Mouse (Mus musculus): ENCODE measurements at regions not wholly inside any gene's neighbourhood (a gene's known extent, or its start where the extent isn't known, plus 50 kb on each side); places are given as distances from the start of the nearest gene placed in this dataset.

- Histone ChIP-seq H3K4me1 (ENCODE audit: control insufficient read depth, insufficient read depth, low read length) (no peaks in the 10 kb centered on the region), H3K4me3 (ENCODE audit: insufficient read depth, low read depth, low read length) (no peak overlapping the region), H3K27me3 (ENCODE audit: control insufficient read depth, insufficient read depth, low read length) (peaks cover 6% of the 10 kb centered on the region; the same call in 1 of the 2 replicates), H3K9ac (ENCODE audit: low read depth, low read length) (no peak overlapping the region), H3K27ac (replicated peaks; ENCODE audit: insufficient read depth, low read depth, low read length) (no peak overlapping the region), H3K36me3 (ENCODE audit: control insufficient read depth, insufficient read depth, low read length) (no peaks in the 10 kb centered on the region), H3K79me2 (ENCODE audit: control insufficient read depth, insufficient read depth, low read length) (no peaks in the 10 kb centered on the region)
- DNase-seq (ENCODE audit: extremely low read depth, low read depth, low spot score) = no peak
- no peak for TF ChIP-seq CTCF (IDR thresholded peaks at IDR 0.05; ENCODE audit: low read depth, low read length)
- no peak for TF ChIP-seq POLR2A (IDR thresholded peaks at IDR 0.05; ENCODE audit: extremely low read depth, insufficient read depth, low read length)
- 86% methylated on average over 2 of the region's 2 CpGs for WGBS
Observed at GRCm38 (mm10) chr13:94646326-94646725, 142.4 kb upstream of the Tbca start.

- H3K27me3 ChIP-seq (ENCODE audit: control insufficient read depth, insufficient read depth, low read length) = peaks cover 6% of the 10 kb centered on the region; the same call in 1 of the 2 replicates
- no peaks in the 10 kb centered on the region for H3K36me3 ChIP-seq (ENCODE audit: control insufficient read depth, insufficient read depth, low read length)
- no peaks in the 10 kb centered on the region for H3K4me1 ChIP-seq (ENCODE audit: control insufficient read depth, insufficient read depth, low read length)
- 52% methylated on average over 12 of the region's 12 CpGs for WGBS
- no peak overlapping the region for H3K27ac ChIP-seq (replicated peaks; ENCODE audit: insufficient read depth, low read depth, low read length)
- H3K9ac ChIP-seq (ENCODE audit: low read depth, low read length) = no peak overlapping the region
- DNase-seq (ENCODE audit: extremely low read depth, low read depth, low spot score) = no peak
- no peak for TF ChIP-seq CTCF (IDR thresholded peaks at IDR 0.05; ENCODE audit: low read depth, low read length)
- TF ChIP-seq POLR2A (IDR thresholded peaks at IDR 0.05; ENCODE audit: extremely low read depth, insufficient read depth, low read length) = no peak
- no peaks in the 10 kb centered on the region for H3K79me2 ChIP-seq (ENCODE audit: control insufficient read depth, insufficient read depth, low read length)
- H3K4me3 ChIP-seq (ENCODE audit: insufficient read depth, low read depth, low read length) = no peak overlapping the region
Observed at GRCm38 (mm10) chr13:94646781-94647555, 141.7 kb upstream of the Tbca start.

- no peak overlapping the region for H3K4me3 ChIP-seq (ENCODE audit: insufficient read depth, low read depth, low read length)
- H3K27me3 ChIP-seq (ENCODE audit: control insufficient read depth, insufficient read depth, low read length) = peaks cover 6% of the 10 kb centered on the region; the same call in 1 of the 2 replicates
- no peak for DNase-seq (ENCODE audit: extremely low read depth, low read depth, low spot score)
- no peak overlapping the region for H3K9ac ChIP-seq (ENCODE audit: low read depth, low read length)
- no peaks in the 10 kb centered on the region for H3K79me2 ChIP-seq (ENCODE audit: control insufficient read depth, insufficient read depth, low read length)
- no peak for TF ChIP-seq POLR2A (IDR thresholded peaks at IDR 0.05; ENCODE audit: extremely low read depth, insufficient read depth, low read length)
- no peak for TF ChIP-seq CTCF (IDR thresholded peaks at IDR 0.05; ENCODE audit: low read depth, low read length)
- H3K36me3 ChIP-seq (ENCODE audit: control insufficient read depth, insufficient read depth, low read length) = no peaks in the 10 kb centered on the region
- H3K27ac ChIP-seq (replicated peaks; ENCODE audit: insufficient read depth, low read depth, low read length) = no peak overlapping the region
- H3K4me1 ChIP-seq (ENCODE audit: control insufficient read depth, insufficient read depth, low read length) = no peaks in the 10 kb centered on the region
- 73% methylated on average over 5 of the region's 5 CpGs for WGBS
Observed at GRCm38 (mm10) chr13:94647566-94647965, 141.1 kb upstream of the Tbca start.

DNA sequence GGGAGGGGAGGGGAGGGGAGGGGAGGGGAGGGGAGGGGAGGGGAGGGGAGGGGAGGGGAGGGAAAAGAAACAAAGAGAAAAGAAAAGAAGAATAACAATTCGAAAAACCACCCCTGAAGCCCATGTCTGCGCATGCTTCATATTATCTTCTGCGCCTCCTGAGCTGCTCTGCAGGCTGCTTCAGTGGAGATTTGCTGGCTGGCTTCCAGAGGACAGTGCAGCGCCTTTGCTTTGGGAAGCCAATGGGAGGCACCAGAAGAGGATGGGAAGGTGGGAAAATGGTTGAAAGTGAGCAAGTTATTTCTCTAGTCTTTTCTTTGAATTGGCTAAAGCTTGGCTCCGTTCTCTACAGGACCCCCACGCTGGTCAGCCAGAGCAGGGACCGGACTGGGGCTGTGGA, 137.8 kb upstream of the Tbca start:
- no peak overlapping the region for H3K27ac ChIP-seq (replicated peaks; ENCODE audit: insufficient read depth, low read depth, low read length)
- no peak for DNase-seq (ENCODE audit: extremely low read depth, low read depth, low spot score)
- H3K27me3 ChIP-seq (ENCODE audit: control insufficient read depth, insufficient read depth, low read length) = peaks cover 4% of the 10 kb centered on the region; the same call in 1 of the 2 replicates
- no peak overlapping the region for H3K9ac ChIP-seq (ENCODE audit: low read depth, low read length)
- H3K4me1 ChIP-seq (ENCODE audit: control insufficient read depth, insufficient read depth, low read length) = no peaks in the 10 kb centered on the region
- no peak overlapping the region for H3K4me3 ChIP-seq (ENCODE audit: insufficient read depth, low read depth, low read length)
- TF ChIP-seq POLR2A (IDR thresholded peaks at IDR 0.05; ENCODE audit: extremely low read depth, insufficient read depth, low read length) (no peak), CTCF (IDR thresholded peaks at IDR 0.05; ENCODE audit: low read depth, low read length) (no peak)
- H3K79me2 ChIP-seq (ENCODE audit: control insufficient read depth, insufficient read depth, low read length) = no peaks in the 10 kb centered on the region
- whole genome bisulfite sequencing = 78% methylated on average over 7 of the region's 7 CpGs
- H3K36me3 ChIP-seq (ENCODE audit: control insufficient read depth, insufficient read depth, low read length) = no peaks in the 10 kb centered on the region

DNA sequence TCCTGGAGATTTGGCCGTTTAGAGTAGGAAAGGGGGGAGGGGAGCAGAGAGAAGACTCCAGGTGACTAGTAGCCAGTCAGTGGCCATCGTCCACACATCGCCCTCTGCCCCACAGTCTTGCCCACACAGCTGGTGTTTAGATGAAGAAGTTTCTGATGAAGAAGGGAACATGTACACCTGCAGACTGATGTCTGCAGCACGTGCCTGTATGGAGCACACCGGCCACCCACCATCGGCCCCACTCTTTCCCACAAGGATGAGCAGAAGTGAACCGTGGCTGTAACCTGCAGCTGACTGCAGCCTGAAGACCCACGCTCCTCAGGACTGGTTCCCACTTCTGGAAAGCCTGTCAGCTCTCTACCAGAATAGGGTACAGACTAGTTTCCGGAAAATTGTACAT, 121.1 kb upstream of the Tbca start:
- Histone ChIP-seq H3K36me3 (ENCODE audit: control insufficient read depth, insufficient read depth, low read length) (no peaks in the 10 kb centered on the region), H3K27ac (replicated peaks; ENCODE audit: insufficient read depth, low read depth, low read length) (no peak overlapping the region), H3K27me3 (ENCODE audit: control insufficient read depth, insufficient read depth, low read length) (no peaks in the 10 kb centered on the region; the same call in 1 of the 2 replicates), H3K4me1 (ENCODE audit: control insufficient read depth, insufficient read depth, low read length) (no peaks in the 10 kb centered on the region), H3K79me2 (ENCODE audit: control insufficient read depth, insufficient read depth, low read length) (no peaks in the 10 kb centered on the region), H3K4me3 (ENCODE audit: insufficient read depth, low read depth, low read length) (no peak overlapping the region), H3K9ac (ENCODE audit: low read depth, low read length) (no peak overlapping the region)
- TF ChIP-seq POLR2A (IDR thresholded peaks at IDR 0.05; ENCODE audit: extremely low read depth, insufficient read depth, low read length) (no peak), CTCF (IDR thresholded peaks at IDR 0.05; ENCODE audit: low read depth, low read length) (no peak)
- WGBS = 73% methylated on average over 9 of the region's 9 CpGs
- no peak for DNase-seq (ENCODE audit: extremely low read depth, low read depth, low spot score)

- 51% methylated on average over 5 of the region's 5 CpGs for WGBS
- no peaks in the 10 kb centered on the region; the same call in 1 of the 2 replicates for H3K27me3 ChIP-seq (ENCODE audit: control insufficient read depth, insufficient read depth, low read length)
- no peaks in the 10 kb centered on the region for H3K79me2 ChIP-seq (ENCODE audit: control insufficient read depth, insufficient read depth, low read length)
- no peak for DNase-seq (ENCODE audit: extremely low read depth, low read depth, low spot score)
- H3K9ac ChIP-seq (ENCODE audit: low read depth, low read length) = no peak overlapping the region
- no peak overlapping the region for H3K4me3 ChIP-seq (ENCODE audit: insufficient read depth, low read depth, low read length)
- no peak overlapping the region for H3K27ac ChIP-seq (replicated peaks; ENCODE audit: insufficient read depth, low read depth, low read length)
- no peaks in the 10 kb centered on the region for H3K4me1 ChIP-seq (ENCODE audit: control insufficient read depth, insufficient read depth, low read length)
- TF ChIP-seq POLR2A (IDR thresholded peaks at IDR 0.05; ENCODE audit: extremely low read depth, insufficient read depth, low read length) (no peak), CTCF (IDR thresholded peaks at IDR 0.05; ENCODE audit: low read depth, low read length) (no peak)
- H3K36me3 ChIP-seq (ENCODE audit: control insufficient read depth, insufficient read depth, low read length) = no peaks in the 10 kb centered on the region
Observed at GRCm38 (mm10) chr13:94668276-94668675, 120.4 kb upstream of the Tbca start.

Data from liver, adult 2 months (tissue).